Mouse (Mus musculus): ENCODE results near the gene Ahcyl1. TPM values are rescaled to one million over a fixed set of nuclear protein-coding genes. Genes with fewer than 3 reads are reported as not detected.

The Ahcyl1 gene
- polyA plus RNA-seq, 1 experiment from 2014 or later, result 102 TPM

DNA sequence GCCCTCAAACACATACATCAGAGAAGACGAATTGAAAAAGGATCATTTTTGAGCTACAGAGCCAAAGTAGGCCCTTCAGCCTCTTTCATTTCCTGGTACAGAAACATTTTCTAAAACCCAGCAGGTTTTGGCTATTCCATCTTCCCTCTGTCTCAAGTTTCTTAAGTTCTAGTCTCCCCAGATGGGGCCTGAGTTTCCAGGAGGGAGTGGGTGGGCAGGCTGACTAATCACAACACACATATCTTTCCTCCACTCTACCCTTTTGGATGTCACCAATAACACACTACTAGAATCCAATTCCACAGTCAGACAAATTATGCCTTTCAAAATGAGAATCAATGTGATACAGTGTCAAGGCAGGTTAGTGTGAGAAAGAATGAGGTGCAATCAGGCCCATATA lies 12.8 kb downstream of the Ahcyl1 start:
- DNase-seq (ENCODE audit: low spot score) (no peak), ATAC-seq (ENCODE audit: insufficient number of reproducible peaks, low FRiP score, low TSS enrichment, low read depth) (no peak)
- Histone ChIP-seq H3K27ac (replicated peaks; ENCODE audit: low read depth, low read length) (0 out of 2 replicates have a peak overlapping the region, but pooled peaks have one; percentile 21), H3K4me2 (ENCODE audit: low read depth, severe bottlenecking) (no peak overlapping the region), H3K36me3 (ENCODE audit: control insufficient read depth, insufficient read depth, low read length) (no peaks in the 10 kb centered on the region), H3K27me3 (ENCODE audit: control insufficient read depth, insufficient read depth, low read length) (no peaks in the 10 kb centered on the region), H3K9me3 (ENCODE audit: control insufficient read depth, low read length) (no peaks in the 10 kb centered on the region), H3K4me3 (ENCODE audit: low read depth, low read length) (no peak overlapping the region), H3K9ac (ENCODE audit: low read length) (no peak overlapping the region), H3K4me1 (ENCODE audit: control insufficient read depth, insufficient read depth, low read length) (peaks cover 12% of the 10 kb centered on the region)
- WGBS, result 76% methylated on average over 1 of the region's 1 CpGs

DNA sequence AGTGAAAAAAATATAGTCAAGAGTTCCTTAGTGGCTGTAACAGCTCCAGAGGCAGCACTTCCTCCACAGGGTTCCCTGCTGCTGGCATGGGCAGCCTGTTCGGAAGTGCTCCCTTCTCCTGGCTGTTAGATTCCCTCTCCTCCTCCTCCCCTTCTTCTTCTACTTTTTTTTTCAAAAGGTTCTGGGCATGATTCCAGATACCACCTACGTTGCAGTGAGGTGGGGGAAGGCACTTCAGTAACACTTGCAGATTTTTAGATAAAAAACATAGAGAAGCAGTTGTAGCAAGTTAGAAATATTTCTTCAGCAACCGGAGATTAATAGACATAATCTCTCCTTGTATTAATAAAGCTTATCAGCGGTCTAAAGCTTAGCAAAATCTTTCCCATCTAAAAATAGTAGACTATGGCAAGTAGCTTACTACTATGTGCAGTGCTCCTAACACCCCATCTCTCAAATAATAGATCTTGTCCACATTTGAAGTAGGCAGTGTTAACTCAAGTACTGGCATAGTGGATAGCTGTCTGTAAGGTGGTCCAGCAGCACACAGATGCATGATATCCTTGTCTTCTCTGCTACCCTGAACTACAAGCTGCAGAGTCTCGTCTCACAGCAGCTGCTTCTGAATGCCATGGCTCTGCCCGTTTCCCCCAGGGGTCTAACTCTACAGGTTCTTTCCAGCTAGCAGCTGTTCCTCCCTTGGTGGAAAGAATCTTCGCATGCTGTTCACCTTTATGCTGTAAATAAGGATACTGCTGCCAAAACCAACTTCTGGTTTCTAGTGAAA lies 15.4 kb downstream of the Ahcyl1 start:
- H3K4me3 ChIP-seq (ENCODE audit: low read depth, low read length), result no peak overlapping the region
- peaks cover 12% of the 10 kb centered on the region for H3K4me1 ChIP-seq (ENCODE audit: control insufficient read depth, insufficient read depth, low read length)
- 52% methylated on average over 7 of the region's 7 CpGs for WGBS
- H3K4me2 ChIP-seq (ENCODE audit: low read depth, severe bottlenecking), result no peak overlapping the region
- H3K36me3 ChIP-seq (ENCODE audit: control insufficient read depth, insufficient read depth, low read length), result peaks cover 6% of the 10 kb centered on the region; the same call in 1 of the 2 replicates
- 0 out of 2 replicates have a peak overlapping the region, but pooled peaks have one; percentile 21 for H3K27ac ChIP-seq (replicated peaks; ENCODE audit: low read depth, low read length)
- DNase-seq (ENCODE audit: low spot score), result no peak
- no peak overlapping the region for H3K9ac ChIP-seq (ENCODE audit: low read length)
- H3K9me3 ChIP-seq (ENCODE audit: control insufficient read depth, low read length), result no peaks in the 10 kb centered on the region
- ATAC-seq (ENCODE audit: insufficient number of reproducible peaks, low FRiP score, low TSS enrichment, low read depth), result no peak
- no peaks in the 10 kb centered on the region for H3K27me3 ChIP-seq (ENCODE audit: control insufficient read depth, insufficient read depth, low read length)

DNA sequence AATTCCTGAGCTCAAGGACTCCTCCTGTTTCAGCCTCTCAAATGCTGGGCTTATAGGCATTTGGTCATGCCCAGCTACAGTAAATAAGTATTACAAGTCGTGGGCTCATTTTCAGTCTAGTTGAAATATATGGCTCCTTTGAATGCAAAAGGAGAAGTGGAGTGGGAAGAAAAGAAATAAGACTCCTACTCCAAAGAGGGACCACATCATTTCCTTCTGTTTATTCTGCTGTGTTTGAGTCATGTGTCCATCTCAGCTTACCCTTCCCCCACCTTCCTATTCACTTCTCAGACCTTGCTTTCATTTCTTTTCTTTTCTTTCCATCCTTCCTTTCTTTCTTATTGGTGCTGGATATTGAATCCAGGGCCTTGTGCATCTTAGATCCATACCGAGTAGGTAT lies 24.9 kb downstream of the Ahcyl1 start:
- no peaks in the 10 kb centered on the region for H3K4me1 ChIP-seq (ENCODE audit: control insufficient read depth, insufficient read depth, low read length)
- WGBS, result 90% methylated on average over 2 of the region's 2 CpGs
- H3K27ac ChIP-seq (replicated peaks; ENCODE audit: low read depth, low read length), result no peak overlapping the region
- ATAC-seq (ENCODE audit: insufficient number of reproducible peaks, low FRiP score, low TSS enrichment, low read depth) (no peak), DNase-seq (ENCODE audit: low spot score) (no peak)
- no peak overlapping the region for H3K4me2 ChIP-seq (ENCODE audit: low read depth, severe bottlenecking)
- H3K36me3 ChIP-seq (ENCODE audit: control insufficient read depth, insufficient read depth, low read length), result peaks cover 42% of the 10 kb centered on the region
- H3K9ac ChIP-seq (ENCODE audit: low read length), result no peak overlapping the region
- no peak overlapping the region for H3K4me3 ChIP-seq (ENCODE audit: low read depth, low read length)
- no peaks in the 10 kb centered on the region for H3K27me3 ChIP-seq (ENCODE audit: control insufficient read depth, insufficient read depth, low read length)
- H3K9me3 ChIP-seq (ENCODE audit: control insufficient read depth, low read length), result no peaks in the 10 kb centered on the region

DNA sequence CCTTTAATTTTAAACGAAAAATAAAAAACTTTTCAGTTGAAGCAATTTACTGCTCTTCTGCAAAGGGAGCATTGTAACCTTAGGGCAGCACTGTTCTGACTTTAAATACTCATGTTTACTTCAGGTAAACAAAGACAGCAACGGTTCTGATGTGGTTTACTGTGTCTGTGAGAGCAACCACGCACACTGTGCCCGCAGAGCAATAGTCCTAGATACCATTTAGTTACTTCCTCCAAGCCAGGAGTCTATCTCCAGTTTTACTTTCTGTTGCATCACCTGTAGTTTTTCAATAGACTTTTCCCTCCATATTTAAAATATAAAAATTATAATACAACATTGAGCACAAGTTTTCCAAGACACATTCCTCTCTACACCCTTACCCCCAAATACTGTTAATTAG lies 25.9 kb downstream of the Ahcyl1 start:
- Histone ChIP-seq H3K4me2 (ENCODE audit: low read depth, severe bottlenecking) (no peak overlapping the region), H3K9me3 (ENCODE audit: control insufficient read depth, low read length) (no peaks in the 10 kb centered on the region), H3K27ac (replicated peaks; ENCODE audit: low read depth, low read length) (no peak overlapping the region), H3K9ac (ENCODE audit: low read length) (no peak overlapping the region), H3K4me3 (ENCODE audit: low read depth, low read length) (no peak overlapping the region), H3K36me3 (ENCODE audit: control insufficient read depth, insufficient read depth, low read length) (peaks cover 43% of the 10 kb centered on the region), H3K27me3 (ENCODE audit: control insufficient read depth, insufficient read depth, low read length) (no peaks in the 10 kb centered on the region), H3K4me1 (ENCODE audit: control insufficient read depth, insufficient read depth, low read length) (no peaks in the 10 kb centered on the region)
- ATAC-seq (ENCODE audit: insufficient number of reproducible peaks, low FRiP score, low TSS enrichment, low read depth) (no peak), DNase-seq (ENCODE audit: low spot score) (no peak)
- 90% methylated on average over 4 of the region's 4 CpGs for WGBS

DNA sequence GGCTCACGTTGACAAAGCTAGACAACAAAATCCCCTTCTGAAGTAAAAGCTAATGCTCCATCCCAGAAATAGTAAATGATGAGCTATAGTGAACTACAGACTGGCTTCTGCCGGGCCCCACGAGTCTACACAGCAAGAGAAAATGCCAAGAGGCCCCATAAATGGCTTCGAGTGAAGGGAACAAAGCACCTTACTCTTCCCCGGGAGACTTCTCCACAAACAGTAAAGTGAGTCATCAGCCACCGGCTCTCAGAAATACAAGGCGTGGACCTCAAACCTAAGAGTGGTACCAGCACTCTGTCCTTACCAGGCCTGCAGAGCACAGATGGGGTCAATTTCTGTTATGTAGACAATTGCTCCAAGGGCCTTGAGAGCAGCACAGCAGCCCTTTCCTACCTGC lies 27.6 kb downstream of the Ahcyl1 start:
- WGBS, result 89% methylated on average over 7 of the region's 7 CpGs
- Histone ChIP-seq H3K27me3 (ENCODE audit: control insufficient read depth, insufficient read depth, low read length) (no peaks in the 10 kb centered on the region), H3K4me3 (ENCODE audit: low read depth, low read length) (no peak overlapping the region), H3K27ac (replicated peaks; ENCODE audit: low read depth, low read length) (no peak overlapping the region), H3K4me2 (ENCODE audit: low read depth, severe bottlenecking) (no peak overlapping the region), H3K36me3 (ENCODE audit: control insufficient read depth, insufficient read depth, low read length) (peaks cover 32% of the 10 kb centered on the region), H3K4me1 (ENCODE audit: control insufficient read depth, insufficient read depth, low read length) (no peaks in the 10 kb centered on the region), H3K9ac (ENCODE audit: low read length) (no peak overlapping the region), H3K9me3 (ENCODE audit: control insufficient read depth, low read length) (no peaks in the 10 kb centered on the region)
- no peak for ATAC-seq (ENCODE audit: insufficient number of reproducible peaks, low FRiP score, low TSS enrichment, low read depth)
- DNase-seq (ENCODE audit: low spot score), result no peak

DNA sequence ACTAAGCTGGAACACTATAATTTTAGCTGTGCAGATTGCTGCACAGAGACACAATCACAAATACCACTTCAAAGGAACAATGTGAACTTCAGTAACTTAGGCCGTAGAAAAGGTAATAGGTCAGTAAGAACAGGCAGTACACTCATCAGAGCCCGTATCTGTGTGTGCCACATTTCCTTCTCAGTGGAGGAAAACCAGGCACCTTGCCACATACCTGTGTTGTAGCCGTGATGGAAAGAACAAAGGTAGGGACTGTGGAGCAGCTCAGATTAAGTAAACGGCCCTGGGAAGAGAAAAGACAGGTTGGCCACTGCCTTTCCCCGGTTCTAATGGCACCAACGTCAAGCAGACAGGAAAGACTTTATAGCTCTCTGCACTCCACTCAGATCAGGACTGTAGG lies 28.9 kb downstream of the Ahcyl1 start:
- no peak for ATAC-seq (ENCODE audit: insufficient number of reproducible peaks, low FRiP score, low TSS enrichment, low read depth)
- Histone ChIP-seq H3K9me3 (ENCODE audit: control insufficient read depth, low read length) (no peaks in the 10 kb centered on the region), H3K27ac (replicated peaks; ENCODE audit: low read depth, low read length) (no peak overlapping the region), H3K27me3 (ENCODE audit: control insufficient read depth, insufficient read depth, low read length) (no peaks in the 10 kb centered on the region), H3K9ac (ENCODE audit: low read length) (no peak overlapping the region; the same call in 1 of the 2 replicates), H3K4me3 (ENCODE audit: low read depth, low read length) (no peak overlapping the region), H3K36me3 (ENCODE audit: control insufficient read depth, insufficient read depth, low read length) (peaks cover 27% of the 10 kb centered on the region), H3K4me2 (ENCODE audit: low read depth, severe bottlenecking) (no peak overlapping the region), H3K4me1 (ENCODE audit: control insufficient read depth, insufficient read depth, low read length) (no peaks in the 10 kb centered on the region)
- 80% methylated on average over 6 of the region's 6 CpGs for WGBS
- DNase-seq (ENCODE audit: low spot score), result no peak

DNA sequence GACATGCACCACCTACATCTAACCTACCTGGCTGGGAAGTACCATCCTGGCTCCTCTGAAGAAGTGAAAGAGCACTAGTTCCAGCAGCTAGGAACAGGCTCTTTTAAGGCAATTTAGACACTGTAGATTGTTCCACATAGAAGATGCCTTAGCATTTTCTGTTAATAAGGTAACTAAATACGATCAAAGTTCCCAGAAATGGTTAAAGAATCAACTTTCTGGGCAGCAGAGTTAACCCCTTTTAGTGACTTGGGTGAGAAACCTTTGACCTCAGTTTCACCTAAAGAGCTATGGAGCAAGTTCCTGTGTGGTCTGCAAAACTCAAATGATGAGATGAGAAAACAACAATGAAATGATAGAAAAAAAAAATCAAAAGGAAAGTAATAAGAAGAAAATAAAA lies 31.7 kb downstream of the Ahcyl1 start:
- Histone ChIP-seq H3K4me1 (ENCODE audit: control insufficient read depth, insufficient read depth, low read length) (no peaks in the 10 kb centered on the region), H3K27me3 (ENCODE audit: control insufficient read depth, insufficient read depth, low read length) (no peaks in the 10 kb centered on the region), H3K9ac (ENCODE audit: low read length) (no peak overlapping the region), H3K36me3 (ENCODE audit: control insufficient read depth, insufficient read depth, low read length) (peaks cover 21% of the 10 kb centered on the region), H3K4me2 (ENCODE audit: low read depth, severe bottlenecking) (no peak overlapping the region), H3K4me3 (ENCODE audit: low read depth, low read length) (no peak overlapping the region), H3K9me3 (ENCODE audit: control insufficient read depth, low read length) (no peaks in the 10 kb centered on the region), H3K27ac (replicated peaks; ENCODE audit: low read depth, low read length) (no peak overlapping the region)
- DNase-seq (ENCODE audit: low spot score) (no peak), ATAC-seq (ENCODE audit: insufficient number of reproducible peaks, low FRiP score, low TSS enrichment, low read depth) (no peak)
- 96% methylated on average over 1 of the region's 1 CpGs for WGBS

DNA sequence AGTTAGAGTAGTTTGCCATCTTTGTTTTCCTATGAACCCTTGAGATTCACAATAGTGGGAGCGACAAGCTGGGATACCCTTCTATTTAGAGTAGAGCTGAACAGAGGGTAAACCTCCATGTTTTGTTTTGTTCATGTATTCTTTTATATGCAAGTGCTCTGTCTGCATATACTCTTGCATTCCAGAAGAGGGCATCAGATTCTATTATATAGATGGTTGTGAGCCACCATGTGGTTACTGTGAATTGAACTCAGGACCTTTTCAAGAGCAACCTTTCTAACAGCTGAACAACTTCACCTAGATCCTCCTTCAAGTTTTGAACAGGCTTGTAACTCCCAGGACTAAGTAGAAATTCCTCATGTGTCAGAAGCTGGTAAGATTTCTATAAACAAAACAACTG lies 37.4 kb downstream of the Ahcyl1 start:
- H3K4me1 ChIP-seq (ENCODE audit: control insufficient read depth, insufficient read depth, low read length), result no peaks in the 10 kb centered on the region
- no peak overlapping the region for H3K4me2 ChIP-seq (ENCODE audit: low read depth, severe bottlenecking)
- H3K9me3 ChIP-seq (ENCODE audit: control insufficient read depth, low read length), result no peaks in the 10 kb centered on the region
- DNase-seq (ENCODE audit: low spot score) (no peak), ATAC-seq (ENCODE audit: insufficient number of reproducible peaks, low FRiP score, low TSS enrichment, low read depth) (no peak)
- no peaks in the 10 kb centered on the region for H3K27me3 ChIP-seq (ENCODE audit: control insufficient read depth, insufficient read depth, low read length)
- H3K36me3 ChIP-seq (ENCODE audit: control insufficient read depth, insufficient read depth, low read length), result no peaks in the 10 kb centered on the region; the same call in 1 of the 2 replicates
- no peak overlapping the region for H3K27ac ChIP-seq (replicated peaks; ENCODE audit: low read depth, low read length)
- no peak overlapping the region for H3K9ac ChIP-seq (ENCODE audit: low read length)
- WGBS, result 92% methylated on average over 1 of the region's 1 CpGs
- no peak overlapping the region for H3K4me3 ChIP-seq (ENCODE audit: low read depth, low read length)

DNA sequence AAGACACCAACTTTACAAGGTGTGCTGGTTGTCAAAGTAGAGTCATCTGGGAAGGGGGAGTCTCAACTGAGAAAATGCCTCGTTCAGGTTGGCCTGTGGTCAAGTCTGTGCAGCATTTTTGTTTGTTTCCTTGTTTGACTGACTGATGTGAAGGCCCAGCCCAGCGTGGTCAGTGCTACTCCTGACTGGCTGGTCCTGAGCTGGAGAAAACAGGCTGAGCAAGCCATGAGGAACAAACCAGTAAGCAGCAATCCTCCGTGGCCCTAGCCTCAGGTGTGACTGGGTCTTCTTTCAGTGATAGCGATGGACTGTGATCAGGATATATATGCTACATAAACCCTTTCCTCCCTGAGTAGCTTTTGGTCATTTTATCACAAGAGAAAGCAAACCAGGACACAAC lies 39.5 kb downstream of the Ahcyl1 start:
- 82% methylated on average over 4 of the region's 4 CpGs for WGBS
- no peaks in the 10 kb centered on the region for H3K27me3 ChIP-seq (ENCODE audit: control insufficient read depth, insufficient read depth, low read length)
- no peak for DNase-seq (ENCODE audit: low spot score)

More for the DNA sequence above, 39.5 kb downstream of the Ahcyl1 start:
- Histone ChIP-seq H3K27ac (replicated peaks; ENCODE audit: low read depth, low read length) (no peak overlapping the region), H3K36me3 (ENCODE audit: control insufficient read depth, insufficient read depth, low read length) (no peaks in the 10 kb centered on the region; the same call in 1 of the 2 replicates), H3K4me2 (ENCODE audit: low read depth, severe bottlenecking) (no peak overlapping the region), H3K4me1 (ENCODE audit: control insufficient read depth, insufficient read depth, low read length) (no peaks in the 10 kb centered on the region), H3K9me3 (ENCODE audit: control insufficient read depth, low read length) (no peaks in the 10 kb centered on the region), H3K9ac (ENCODE audit: low read length) (no peak overlapping the region), H3K4me3 (ENCODE audit: low read depth, low read length) (no peak overlapping the region)
- ATAC-seq (ENCODE audit: insufficient number of reproducible peaks, low FRiP score, low TSS enrichment, low read depth), result no peak
